Mouse (Mus musculus) lung, embryonic 14.5 days (tissue): ENCODE measurements around the gene Nkd1. TPM values are rescaled to one million over a fixed set of nuclear protein-coding genes. Genes with fewer than 3 reads are reported as not detected.

Experiments
- ATAC-seq: fragments of 200-750 bp; cut with Nextera tagmentation; 2 replicates; pipeline ENCODE4 v1.8.0; 2017; ENCODE audit warnings: mild to moderate bottlenecking, moderate TSS enrichment, moderate library complexity; ENCODE audit not compliant: insufficient read depth
- DNase-seq: peaks from one replicate; pipeline ENCODE4 v3.0.0-alpha.2; 2015
- H3K27ac ChIP-seq: fragments of 300-500 bp; sonication (generic); 2 replicates; pipeline ENCODE4 v1.5.1; 2014; ENCODE audit warnings: low read depth, mild to moderate bottlenecking, moderate library complexity
- H3K27me3 ChIP-seq: fragments of 300-500 bp; sonication (generic); 2 replicates; pipeline ENCODE4 v1.6.1; 2014; ENCODE audit warnings: low read length, control low read depth; ENCODE audit not compliant: insufficient read depth
- H3K36me3 ChIP-seq: fragments of 300-500 bp; sonication (generic); 2 replicates; pipeline ENCODE4 v1.6.1; 2014; ENCODE audit warnings: control low read depth; ENCODE audit not compliant: insufficient read depth
- H3K4me1 ChIP-seq: fragments of 300-500 bp; sonication (generic); 2 replicates; pipeline ENCODE4 v1.6.1; 2014; ENCODE audit warnings: antibody characterized with exemption, control low read depth; ENCODE audit not compliant: insufficient read depth
- H3K4me2 ChIP-seq: fragments of 300-500 bp; sonication (generic); 2 replicates; pipeline ENCODE4 v1.6.1; 2014; ENCODE audit warnings: mild to moderate bottlenecking
- H3K4me3 ChIP-seq: fragments of 300-500 bp; sonication (generic); 2 replicates; pipeline ENCODE4 v1.5.1; 2014; ENCODE audit warnings: low read depth, low read length
- H3K9ac ChIP-seq: fragments of 300-500 bp; sonication (generic); 2 replicates; pipeline ENCODE4 v1.6.1; 2014
- H3K9me3 ChIP-seq: fragments of 300-500 bp; sonication (generic); 2 replicates; pipeline ENCODE4 v1.6.1; 2016; ENCODE audit warnings: low read depth, low read length, control low read depth
- CTCF ChIP-seq: IDR thresholded peaks from 2 replicates; pipeline ENCODE4 v1.5.1; 2016; ENCODE audit warnings: antibody characterized with exemption, low read depth
- WGBS: fragments of 180-500 bp; shearing (Covaris S2); extraction: QIAGEN DNeasy Blood & Tissue Kit; methylation state at CpG from one replicate; pipeline ENCODE4 v1.1.7; 2014; 5-methylcytosine and 5-hydroxymethylcytosine counted together
- polyA plus RNA-seq: library from polyadenylated mRNA; unstranded; fragments of >200 nt; fragmentation: Nextera tagmentation; extraction: Ambion mirVana; gene quantifications from 2 replicates; pipeline ENCODE4 v1.2.1, GENCODE M21; 2014

Gene Nkd1
- 53.6 and 63.4 TPM in 2 replicates for polyA plus RNA-seq

- no peaks in the 10 kb centered on the region for H3K9me3 ChIP-seq
- under 1% methylated on average over 49 of the region's 67 CpGs for WGBS
- H3K27me3 ChIP-seq: peaks cover 5% of the 10 kb centered on the region; the same call in 1 of the 2 replicates
- peak within 1 kb of the TSS; percentile 86 for H3K9ac ChIP-seq
- peak; percentile 96 for DNase-seq
- H3K4me1 ChIP-seq: peaks cover 21% of the 10 kb centered on the region
- H3K27ac ChIP-seq: peak within 1 kb of the TSS; percentile 81
- H3K36me3 ChIP-seq: peaks cover 9% of the 10 kb centered on the region; the same call in 1 of the 2 replicates
- TF ChIP-seq CTCF: peak; percentile 57
- peak within 1 kb of the TSS; percentile 83 for H3K4me3 ChIP-seq
- H3K4me2 ChIP-seq: peak within 1 kb of the TSS; percentile 93
- ATAC-seq: peak; percentile 90
Measured at GRCm38 (mm10) chr8:88520985-88521527, at the start of gene Nkd1. Gene Nkd1, plus strand, starts transcription at chr8:88521354.

GRCm38 (mm10) chr8:88481290-88481689, 39.9 kb upstream of the Nkd1 start:
- no peaks in the 10 kb centered on the region for H3K36me3 ChIP-seq
- no peaks in the 10 kb centered on the region for H3K4me1 ChIP-seq
- no peak for TF ChIP-seq CTCF
- H3K27ac ChIP-seq: no peak overlapping the region
- H3K27me3 ChIP-seq: no peaks in the 10 kb centered on the region
- 82% methylated on average over 4 of the region's 4 CpGs for WGBS
- ATAC-seq (no peak), DNase-seq (no peak)
- H3K4me2 ChIP-seq: no peak overlapping the region
- no peak overlapping the region for H3K9ac ChIP-seq
- no peaks in the 10 kb centered on the region for H3K9me3 ChIP-seq
- no peak overlapping the region for H3K4me3 ChIP-seq

GRCm38 (mm10) chr8:88488391-88488829, 32.7 kb upstream of the Nkd1 start:
- H3K9me3 ChIP-seq: no peaks in the 10 kb centered on the region
- H3K27ac ChIP-seq: no peak overlapping the region
- ATAC-seq (peak; percentile 75; the same call in 1 of the 2 replicates), DNase-seq (no peak)
- TF ChIP-seq CTCF: no peak
- H3K27me3 ChIP-seq: no peaks in the 10 kb centered on the region
- no peaks in the 10 kb centered on the region for H3K4me1 ChIP-seq
- no peak overlapping the region for H3K4me3 ChIP-seq
- no peak overlapping the region for H3K4me2 ChIP-seq
- no peaks in the 10 kb centered on the region for H3K36me3 ChIP-seq
- 10% methylated on average over 5 of the region's 5 CpGs for WGBS
- no peak overlapping the region for H3K9ac ChIP-seq

GRCm38 (mm10) chr8:88494076-88494475, 27.1 kb upstream of the Nkd1 start:
- H3K4me2 ChIP-seq: no peak overlapping the region
- 77% methylated on average over 2 of the region's 2 CpGs for WGBS

GRCm38 (mm10) chr8:88495071-88495805, 25.9 kb upstream of the Nkd1 start:
- Histone ChIP-seq H3K9me3 (no peaks in the 10 kb centered on the region), H3K4me2 (no peak overlapping the region), H3K27me3 (no peaks in the 10 kb centered on the region), H3K4me1 (no peaks in the 10 kb centered on the region), H3K4me3 (no peak overlapping the region), H3K9ac (no peak overlapping the region), H3K36me3 (no peaks in the 10 kb centered on the region), H3K27ac (no peak overlapping the region)
- WGBS: 9% methylated on average over 11 of the region's 11 CpGs
- ATAC-seq (peak; percentile 75), DNase-seq (peak; percentile 55)
- no peak for TF ChIP-seq CTCF

More at GRCm38 (mm10) chr8:88494076-88494475, 27.1 kb upstream of the Nkd1 start:
- H3K4me3 ChIP-seq: no peak overlapping the region
- H3K27ac ChIP-seq: no peak overlapping the region
- H3K4me1 ChIP-seq: no peaks in the 10 kb centered on the region
- ATAC-seq (no peak), DNase-seq (no peak)
- TF ChIP-seq CTCF: no peak
- H3K36me3 ChIP-seq: no peaks in the 10 kb centered on the region
- H3K9ac ChIP-seq: no peak overlapping the region
- no peaks in the 10 kb centered on the region for H3K9me3 ChIP-seq
- H3K27me3 ChIP-seq: no peaks in the 10 kb centered on the region

- no peaks in the 10 kb centered on the region for H3K36me3 ChIP-seq
- TF ChIP-seq CTCF: no peak
- no peak overlapping the region for H3K4me3 ChIP-seq
- DNase-seq: no peak
- no peak overlapping the region for H3K9ac ChIP-seq
- no peak for ATAC-seq
- no peak overlapping the region for H3K27ac ChIP-seq
- no peak overlapping the region for H3K4me2 ChIP-seq
- no peaks in the 10 kb centered on the region for H3K9me3 ChIP-seq
- no peaks in the 10 kb centered on the region for H3K4me1 ChIP-seq
- 71% methylated on average over 3 of the region's 3 CpGs for WGBS
- H3K27me3 ChIP-seq: no peaks in the 10 kb centered on the region
Measured at GRCm38 (mm10) chr8:88502143-88502542, 19.0 kb upstream of the Nkd1 start.

- H3K27me3 ChIP-seq: peaks cover 1% of the 10 kb centered on the region; the same call in 1 of the 2 replicates
- no peak overlapping the region for H3K27ac ChIP-seq
- H3K9ac ChIP-seq: no peak overlapping the region
- ATAC-seq (no peak), DNase-seq (no peak)
- no peak overlapping the region for H3K4me3 ChIP-seq
- H3K9me3 ChIP-seq: no peaks in the 10 kb centered on the region
- TF ChIP-seq CTCF: no peak
- H3K4me1 ChIP-seq: no peaks in the 10 kb centered on the region
- no peaks in the 10 kb centered on the region for H3K36me3 ChIP-seq
- 59% methylated on average over 5 of the region's 5 CpGs for WGBS
- H3K4me2 ChIP-seq: no peak overlapping the region
Measured at GRCm38 (mm10) chr8:88506981-88507380, 14.2 kb upstream of the Nkd1 start.
